Mouse (Mus musculus): Measurements from ENCODE around the gene Npy1r.

The Npy1r gene

DNA sequence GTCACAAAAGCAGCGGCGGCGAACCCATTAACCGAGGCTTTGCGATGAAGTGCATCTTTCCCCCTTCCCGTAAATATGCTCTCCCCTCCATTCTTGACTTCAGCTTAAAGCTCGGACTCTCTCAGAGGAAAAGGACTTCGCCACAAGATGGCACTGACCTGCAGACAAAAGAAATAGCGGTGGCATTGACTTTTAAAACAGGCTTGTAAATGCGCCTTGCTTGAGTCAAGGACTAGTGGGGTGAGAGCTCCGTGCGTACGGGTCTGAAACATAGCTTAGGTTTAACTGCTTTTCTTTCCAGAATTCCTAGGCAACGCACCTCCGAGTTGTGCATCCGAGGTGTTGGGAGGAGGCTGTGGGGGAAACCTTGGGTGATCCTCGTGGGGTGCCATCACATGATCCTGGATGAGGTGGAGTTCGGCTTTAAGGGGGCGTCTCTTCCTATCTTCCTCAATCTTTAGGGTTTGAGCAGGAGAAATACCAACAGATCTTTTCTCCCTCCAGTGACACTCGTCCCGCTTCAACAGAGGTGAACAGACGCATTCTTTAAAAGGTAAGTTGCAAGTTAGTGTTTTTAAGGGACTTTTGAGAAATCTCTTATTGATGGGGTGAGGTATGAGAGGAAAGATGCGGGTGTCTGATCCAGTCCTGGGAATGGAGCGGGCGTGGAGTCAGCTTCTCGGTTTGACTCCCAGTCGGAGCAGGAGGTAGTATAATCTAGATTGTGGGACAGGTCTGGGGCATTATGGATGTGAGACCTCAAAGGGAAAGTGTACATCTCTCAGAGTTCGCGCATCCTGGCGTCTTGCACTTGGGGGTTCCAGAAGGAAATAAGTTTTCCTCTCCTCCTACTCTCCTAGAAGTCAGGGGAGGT is at the start of gene Npy1r:
Npy1r (plus strand) TSS at position 223 of the 874 bp plus-strand sequence.
- peak; percentile 32 for DNase-seq (ENCODE audit: low spot score)

DNA sequence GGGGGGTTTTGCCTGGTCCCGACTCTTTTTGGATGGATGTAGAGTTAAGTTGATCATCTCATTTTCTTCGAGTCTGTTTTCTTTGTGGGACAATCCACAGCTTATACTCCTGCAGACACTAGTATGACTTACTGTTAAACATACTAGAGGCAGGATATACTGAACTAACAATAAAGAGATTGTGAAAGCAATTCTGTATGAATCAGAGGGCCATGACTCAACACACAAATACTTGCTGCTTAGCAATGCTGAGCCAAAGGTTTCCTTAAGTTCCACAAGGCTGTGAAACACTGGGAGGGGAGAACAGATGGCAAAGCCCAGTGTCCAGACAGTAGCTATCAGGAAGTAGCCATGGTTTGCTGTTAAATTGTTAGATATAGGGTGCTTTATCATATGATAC is 15.7 kb upstream of the Npy1r start:
- DNase-seq (ENCODE audit: low spot score), result no peak

DNA sequence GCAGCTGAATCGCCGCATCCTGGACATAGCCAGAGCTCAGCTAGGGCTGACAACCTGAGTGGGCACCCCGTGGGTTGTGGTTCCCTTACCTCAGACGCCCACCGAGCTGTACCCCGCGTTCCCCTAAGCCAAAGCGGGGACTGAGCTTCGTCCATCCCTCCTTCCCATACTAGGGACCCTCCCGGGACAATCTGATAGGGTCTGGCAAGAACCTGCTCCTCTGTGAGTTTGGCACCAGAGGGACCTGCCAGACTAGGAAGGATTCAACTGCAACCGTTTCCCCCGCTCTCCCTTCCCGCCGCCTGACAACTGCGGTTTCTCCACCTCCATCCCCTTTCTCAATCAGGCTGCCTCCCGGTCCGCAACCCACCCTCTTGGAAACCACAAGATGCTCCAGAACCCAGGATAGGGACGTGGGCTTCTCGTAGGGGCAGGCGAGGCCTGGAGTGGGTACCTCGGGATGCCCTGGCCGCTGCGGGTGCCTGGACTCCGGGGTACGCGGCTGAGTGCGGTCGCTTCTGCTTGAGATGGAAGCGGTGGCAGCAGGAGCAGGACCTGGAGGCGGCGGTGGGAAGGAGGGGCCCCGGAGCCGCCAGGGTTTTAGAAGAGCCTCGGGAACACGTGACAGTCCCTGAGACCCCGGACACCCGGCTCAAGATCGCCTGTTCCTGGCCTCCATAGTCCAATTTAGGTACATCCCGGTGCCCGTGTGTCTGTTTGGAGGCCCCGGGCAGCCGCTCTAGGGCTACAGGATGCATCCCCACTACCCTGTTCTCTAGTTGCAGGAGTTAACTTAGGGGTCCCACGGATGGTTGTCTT is 9.3 kb upstream of the Npy1r start, which contains the start of gene Npy5r:
Npy5r (minus strand) TSS at position 618 of the 819 bp plus-strand sequence.
- DNase-seq (ENCODE audit: low spot score), result no peak

DNA sequence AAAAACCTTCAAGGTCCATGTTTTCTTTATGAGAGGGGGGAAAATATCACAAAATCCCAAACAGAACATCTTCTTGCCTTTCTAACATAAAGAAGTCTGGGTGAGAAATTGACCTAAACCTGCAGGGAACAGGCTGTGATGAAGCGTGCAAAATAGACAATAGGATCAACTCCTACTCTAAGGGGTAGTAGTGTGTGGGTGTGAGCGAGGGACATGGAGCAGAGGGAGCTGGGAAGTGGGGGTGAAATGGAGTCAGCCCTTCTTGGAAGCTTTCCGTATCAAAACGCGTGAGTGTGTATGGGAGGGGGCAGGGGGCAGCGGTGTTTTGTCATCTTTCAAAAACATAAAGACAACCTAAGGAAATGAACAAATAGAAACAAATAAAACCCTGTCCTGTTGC is 8.6 kb upstream of the Npy1r start:
- no peak for DNase-seq (ENCODE audit: low spot score)

DNA sequence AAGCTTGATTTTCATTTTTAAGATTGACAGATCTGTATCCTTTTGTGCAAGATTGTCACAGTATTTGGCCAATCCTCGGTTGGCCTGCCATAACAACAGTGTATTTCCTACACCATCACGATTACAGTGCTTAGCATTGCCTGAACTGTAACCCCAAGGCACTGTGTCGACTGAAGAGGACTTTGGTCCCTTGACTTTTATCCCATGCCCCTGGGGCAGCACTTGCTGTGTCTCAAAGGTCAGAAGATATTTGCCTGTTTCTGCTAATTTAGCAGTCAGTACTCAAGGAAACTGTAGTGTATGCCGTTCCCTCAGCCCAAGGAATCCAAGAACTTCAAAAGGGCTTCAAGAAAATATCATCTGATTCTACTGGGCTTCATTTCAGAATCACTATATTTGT is 8.2 kb upstream of the Npy1r start:
- no peak for DNase-seq (ENCODE audit: low spot score)

DNA sequence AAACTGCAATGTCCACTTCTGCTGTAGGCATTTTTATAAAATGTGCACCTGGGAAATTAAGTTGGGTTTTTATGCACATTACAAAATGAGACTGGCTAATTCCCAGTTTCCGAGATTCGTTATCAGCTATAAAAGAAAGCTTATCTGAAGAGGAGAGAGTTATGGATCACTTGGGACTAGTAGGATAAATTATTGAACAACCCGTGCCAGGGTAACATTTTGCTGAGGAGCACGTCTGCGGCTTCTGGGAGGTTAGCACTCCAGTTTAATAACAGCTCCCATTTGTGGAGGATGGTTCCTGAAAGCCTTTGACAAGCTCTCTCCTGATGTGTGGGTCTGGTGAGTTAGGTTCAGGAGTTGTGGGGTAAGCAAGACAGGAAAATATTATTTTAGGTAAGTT is 6.6 kb upstream of the Npy1r start:
- no peak for DNase-seq (ENCODE audit: low spot score)

DNA sequence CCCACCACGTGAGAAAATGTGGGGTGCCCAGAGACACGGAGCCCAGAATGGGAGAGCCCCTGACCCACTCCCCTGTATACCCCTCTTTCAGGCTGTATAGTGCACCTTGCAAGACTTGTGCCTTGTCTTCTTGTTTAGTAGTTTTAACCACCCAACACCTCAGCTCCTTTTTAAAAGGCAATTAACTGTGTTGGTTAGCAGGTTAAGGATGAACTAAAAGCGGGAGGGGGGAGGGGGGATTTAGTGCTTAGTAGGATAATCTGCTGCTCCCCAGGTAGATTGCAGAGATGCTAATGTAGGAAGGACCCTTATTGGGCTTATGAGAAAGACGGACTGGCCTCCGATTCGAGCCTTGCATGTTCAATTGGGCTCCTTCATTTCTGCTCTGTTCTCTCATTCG is 1.0 kb downstream of the Npy1r start:
- DNase-seq (ENCODE audit: low spot score), result no peak

DNA sequence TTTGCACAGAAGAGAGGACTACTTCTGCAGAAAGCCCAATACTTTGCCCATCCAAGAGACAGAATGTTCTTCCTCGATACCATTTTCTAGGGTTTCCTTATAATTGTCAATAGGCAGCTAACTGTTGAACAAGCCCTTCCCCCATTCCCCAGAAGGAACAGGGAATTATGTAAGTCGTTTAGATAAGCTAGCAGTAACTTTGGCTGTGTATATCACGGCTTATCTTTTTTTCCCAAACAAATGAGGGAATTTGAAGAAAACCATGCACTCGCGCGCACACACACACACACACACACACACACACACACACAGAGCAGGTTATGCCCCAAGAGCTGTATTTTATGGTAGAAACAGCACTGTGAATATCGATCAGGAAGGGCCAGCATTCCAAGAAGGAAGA is 1.8 kb downstream of the Npy1r start:
- DNase-seq (ENCODE audit: low spot score), result peak; percentile 38

DNA sequence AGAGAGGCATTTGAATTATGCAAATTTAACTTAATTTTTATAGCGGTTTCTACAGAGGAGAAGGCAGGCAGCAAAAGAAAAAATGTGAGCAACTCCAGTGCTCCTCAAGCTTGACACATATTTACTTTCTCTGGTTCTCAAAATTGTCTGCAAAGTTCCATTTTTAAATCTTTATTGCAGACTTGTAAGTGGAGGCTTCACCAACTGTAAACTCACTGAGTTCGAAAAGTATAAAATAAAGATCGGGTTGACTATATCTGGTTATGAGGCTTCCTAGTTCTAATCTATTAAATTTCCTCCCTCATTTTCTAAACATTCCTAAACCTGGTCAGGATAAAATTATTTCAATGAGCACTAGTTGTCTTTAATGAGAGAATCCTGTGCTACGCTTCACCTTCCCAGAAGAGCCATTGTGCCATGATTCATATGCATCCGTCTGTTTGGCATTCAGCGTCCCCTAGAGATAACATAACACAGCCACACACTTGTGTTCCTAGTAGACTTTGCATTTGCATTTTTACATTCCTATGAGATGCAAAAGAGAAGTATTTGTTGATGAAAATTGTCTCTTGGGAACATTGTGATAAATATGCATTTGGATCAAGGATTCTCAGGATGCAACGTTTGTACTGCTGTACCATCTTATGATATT is 17.5 kb downstream of the Npy1r start:
- no peak for DNase-seq (ENCODE audit: low spot score)

DNA sequence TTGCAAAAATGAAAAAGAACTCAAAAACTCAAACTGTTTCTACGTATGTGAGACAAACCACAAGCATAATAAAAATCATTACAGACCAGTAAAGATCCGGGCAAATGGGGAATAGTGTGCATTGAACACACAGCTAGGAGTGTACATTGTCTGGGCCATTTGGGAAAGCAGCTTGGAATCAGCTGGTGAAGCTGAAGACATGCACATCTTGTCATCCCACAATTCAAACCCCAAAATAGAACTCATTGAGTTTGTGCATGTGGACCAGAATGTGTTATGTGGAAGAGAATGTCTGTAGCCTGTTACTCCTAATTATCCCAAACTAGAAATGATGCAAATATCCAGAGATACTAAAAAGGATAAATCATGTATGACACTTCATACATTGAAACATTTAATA is 25.8 kb downstream of the Npy1r start:
- no peak for DNase-seq (ENCODE audit: low spot score)

DNA sequence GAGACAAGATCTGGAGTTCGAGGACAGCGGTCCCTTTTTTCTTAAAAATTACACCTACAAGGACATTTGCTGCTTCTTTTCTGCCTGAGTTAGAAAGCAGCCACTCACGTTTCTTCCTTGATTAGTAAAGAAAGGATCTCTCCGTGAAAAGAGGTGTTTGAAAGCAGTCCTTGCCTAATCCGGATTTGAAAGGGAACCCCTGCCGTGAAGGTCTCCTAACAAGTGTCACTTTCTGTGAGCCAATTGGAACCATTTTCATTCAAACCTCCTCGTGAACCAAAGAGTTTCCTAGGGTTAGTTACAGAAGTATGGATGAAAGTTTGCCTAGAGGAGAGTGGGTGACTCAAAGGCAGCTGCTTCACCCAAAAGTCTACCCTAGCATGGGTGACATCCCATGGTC is 32.5 kb downstream of the Npy1r start:
- no peak for DNase-seq (ENCODE audit: low spot score)

DNA sequence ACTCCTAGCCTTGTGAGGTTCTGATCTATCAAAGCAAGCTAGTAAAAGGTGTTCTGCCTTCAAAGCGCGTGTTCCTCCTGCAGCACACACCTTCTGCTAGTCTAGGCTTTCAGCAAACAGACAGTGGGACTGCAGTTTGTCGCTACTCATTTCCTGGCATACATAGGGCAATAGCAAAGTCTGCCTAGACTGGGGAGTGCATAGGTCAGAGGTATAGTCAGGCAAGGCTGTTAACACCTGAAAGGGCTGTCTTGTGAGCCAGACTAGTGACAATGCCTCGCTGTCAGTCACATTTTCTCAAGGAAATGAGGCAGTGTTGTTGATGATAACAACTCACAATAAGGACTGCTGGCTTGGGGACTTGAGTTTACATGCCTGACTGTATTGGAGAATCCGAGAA is 35.0 kb downstream of the Npy1r start:
- no peak for DNase-seq (ENCODE audit: low spot score)

DNA sequence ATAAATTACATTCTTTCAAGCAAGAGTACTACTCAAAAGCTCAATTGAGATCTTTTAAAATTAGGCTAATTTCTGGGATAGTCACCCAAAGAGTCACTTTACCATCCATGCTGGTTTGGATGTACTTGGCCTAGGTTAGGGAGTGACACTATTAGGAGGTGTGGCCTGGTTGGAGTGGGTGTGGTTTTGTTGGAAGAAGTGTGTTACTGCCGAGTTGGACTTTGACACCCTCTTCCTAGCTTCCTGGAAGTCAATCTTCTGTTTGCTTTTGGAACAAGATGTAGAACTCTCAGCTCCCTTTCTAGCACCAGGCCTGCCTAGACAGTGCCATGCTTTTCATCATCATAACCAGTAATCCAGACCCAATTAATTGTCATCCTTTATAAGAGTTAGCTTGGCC is 45.4 kb downstream of the Npy1r start:
- peak; percentile 19 for DNase-seq (ENCODE audit: low spot score)

DNA sequence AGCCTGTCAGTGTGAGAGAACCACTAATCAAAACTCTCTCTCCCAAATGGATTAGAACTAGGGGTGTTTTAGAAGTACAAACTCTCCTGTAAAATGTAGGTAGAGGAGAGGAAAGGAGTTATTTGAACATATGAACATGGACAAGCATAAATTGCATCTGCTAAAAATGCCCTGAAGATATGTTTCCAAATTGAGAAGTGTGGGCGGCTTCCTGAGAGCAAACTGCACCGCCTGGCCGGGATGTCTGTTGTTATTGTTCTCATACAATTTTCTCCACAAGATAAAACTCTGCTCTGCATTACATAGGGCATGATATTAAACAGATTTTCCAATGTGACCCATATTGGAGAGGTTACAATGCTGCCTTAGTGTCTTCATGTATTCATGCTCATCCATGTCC is 48.6 kb downstream of the Npy1r start:
- no peak for DNase-seq (ENCODE audit: low spot score)

DNA sequence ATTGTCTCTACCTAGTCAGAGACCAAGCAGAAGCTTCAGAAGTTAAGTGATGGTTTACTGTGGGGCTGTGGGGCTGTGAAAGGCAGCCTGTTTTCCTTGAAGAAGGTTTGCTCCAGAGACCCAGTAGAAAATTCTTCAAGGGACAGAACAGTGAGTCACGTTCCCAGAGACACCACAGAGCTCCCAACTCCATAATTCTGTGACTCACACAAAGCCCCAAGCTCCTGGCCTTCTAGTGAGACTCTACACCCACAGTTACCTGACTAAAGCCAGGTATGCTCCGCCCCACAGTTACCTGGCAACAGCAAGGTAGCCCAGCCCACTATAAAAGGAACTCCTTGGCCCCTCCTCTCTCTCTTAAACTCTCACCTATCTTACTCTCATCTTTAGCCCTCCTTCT is 54.6 kb downstream of the Npy1r start:
- DNase-seq (ENCODE audit: low spot score), result no peak

DNA sequence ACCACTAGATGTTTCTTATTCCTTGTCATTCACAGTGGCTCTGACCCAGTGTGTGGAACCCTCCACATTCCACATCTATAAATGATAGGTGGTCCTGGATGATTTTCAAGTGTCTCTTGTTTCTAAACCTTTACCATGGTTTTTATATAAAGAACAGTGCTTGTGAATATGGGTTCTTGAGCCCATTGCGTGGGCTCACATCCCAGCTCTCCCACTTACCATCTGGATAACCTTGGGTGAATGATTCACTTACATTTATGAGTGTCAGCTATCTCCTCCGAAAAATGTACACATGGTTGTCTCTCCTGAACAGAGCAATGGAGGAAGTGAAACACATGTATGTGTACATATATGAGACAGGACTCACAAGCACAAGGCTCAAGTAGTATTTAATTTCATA is 59.2 kb downstream of the Npy1r start:
- DNase-seq (ENCODE audit: low spot score), result no peak
